Mouse (Mus musculus) c-Kit-positive CD71-positive TER-119-negative erythroid progenitor cells, embryonic 14.5 days (primary cell): ENCODE data around the gene Zfp90.

ENCODE experiments used
- DNase-seq: peaks from one replicate; pipeline ENCODE4 v3.0.0-alpha.2; 2013; ENCODE audit warnings: low read depth

The Zfp90 gene

GRCm38 (mm10) chr8:106433667-106434066, 18.5 kb downstream of the Zfp90 start:
- no peak for DNase-seq

GRCm38 (mm10) chr8:106437781-106438180, 22.7 kb downstream of the Zfp90 start:
- DNase-seq, result no peak

- DNase-seq, result no peak
Measured at GRCm38 (mm10) chr8:106440146-106440545, 25.0 kb downstream of the Zfp90 start.

GRCm38 (mm10) chr8:106442740-106443139, 27.6 kb downstream of the Zfp90 start:
- DNase-seq, result no peak

GRCm38 (mm10) chr8:106451301-106452085, 36.4 kb downstream of the Zfp90 start:
- no peak for DNase-seq

- DNase-seq, result no peak
Measured at GRCm38 (mm10) chr8:106452701-106453481, 37.8 kb downstream of the Zfp90 start.

- no peak for DNase-seq
Measured at GRCm38 (mm10) chr8:106454036-106454435, 38.9 kb downstream of the Zfp90 start.

- DNase-seq, result no peak
Measured at GRCm38 (mm10) chr8:106462131-106462530, 47.0 kb downstream of the Zfp90 start.

GRCm38 (mm10) chr8:106463795-106464194, 48.7 kb downstream of the Zfp90 start:
- no peak for DNase-seq

GRCm38 (mm10) chr8:106469485-106469884, 54.4 kb downstream of the Zfp90 start:
- DNase-seq, result no peak

- DNase-seq, result no peak
Measured at GRCm38 (mm10) chr8:106474001-106474400, 58.9 kb downstream of the Zfp90 start.
